Mouse (Mus musculus) MEL (cell line): Measurements from ENCODE around the gene Pknox2. TPM values are rescaled to one million over a fixed set of nuclear protein-coding genes. Genes with fewer than 3 reads are reported as not detected.

Source experiments
- DNase-seq: peaks from one replicate; pipeline ENCODE4 v3.0.0; 2011; ENCODE audit warnings: low read depth, low spot score
- H3K27ac ChIP-seq: 2 replicates; pipeline ENCODE4 v1.5.1; 2012; ENCODE audit warnings: low read depth, mild to moderate bottlenecking, control low read depth, low read length, moderate library complexity; ENCODE audit not compliant: control insufficient read depth
- H3K27me3 ChIP-seq, 2 experiments: fragments of 150-350 bp in 1 of 2; sonication (generic) in 1 of 2; 2 replicates each; pipeline ENCODE4 v1.6.1; 2012; ENCODE audit warnings: low read length in 2 of 2, mild to moderate bottlenecking in 2 of 2, improper control_type of control experiment in 1 of 2, moderate library complexity in 1 of 2; ENCODE audit not compliant: insufficient read depth in 2 of 2, control insufficient read depth in 1 of 2
- H3K36me3 ChIP-seq, 2 experiments: 2 replicates each; pipeline ENCODE4 v1.6.1; 2012 to 2014; ENCODE audit warnings: low read length in 2 of 2, improper control_type of control experiment in 1 of 2, inconsistent platforms in 1 of 2, mild to moderate bottlenecking in 1 of 2; ENCODE audit not compliant: insufficient read depth in 2 of 2, control insufficient read depth in 1 of 2
- H3K4me1 ChIP-seq, 2 experiments: fragments of 150-350 bp in 1 of 2; sonication (generic) in 1 of 2; 2 replicates each; pipeline ENCODE4 v1.6.1; 2012; ENCODE audit warnings: low read length in 2 of 2, improper control_type of control experiment in 1 of 2, mild to moderate bottlenecking in 1 of 2; ENCODE audit not compliant: insufficient read depth in 2 of 2, control insufficient read depth in 1 of 2
- H3K4me3 ChIP-seq, 2 experiments: fragments of 150-350 bp in 1 of 2; sonication (generic) in 1 of 2; 2 replicates each; pipeline ENCODE4 v1.5.1; 2012; ENCODE audit warnings: low read depth in 2 of 2, low read length in 2 of 2, mild to moderate bottlenecking in 2 of 2, moderate library complexity in 2 of 2, control low read depth in 1 of 2, improper control_type of control experiment in 1 of 2; ENCODE audit not compliant: control insufficient read depth in 1 of 2, insufficient read depth in 1 of 2
- H3K79me2 ChIP-seq: 2 replicates; pipeline ENCODE4 v1.6.1; 2012; ENCODE audit warnings: mild to moderate bottlenecking, low read length, moderate library complexity; ENCODE audit not compliant: control insufficient read depth, poor library complexity, insufficient read depth
- H3K9ac ChIP-seq: 2 replicates; pipeline ENCODE4 v1.6.1; 2012; ENCODE audit warnings: low read depth, mild to moderate bottlenecking, control low read depth, low read length, moderate library complexity; ENCODE audit not compliant: control insufficient read depth, poor library complexity, severe bottlenecking
- H3K9me3 ChIP-seq: fragments of 150-350 bp; sonication (generic); replicated peaks from 2 replicates; pipeline ENCODE4 v1.6.1; 2012; ENCODE audit warnings: mild to moderate bottlenecking, low read length, improper control_type of control experiment, moderate library complexity; ENCODE audit not compliant: insufficient read depth
- CHD1 ChIP-seq: IDR thresholded peaks from 2 replicates; pipeline ENCODE4 v1.6.1; 2012; ENCODE audit warnings: low read depth, mild to moderate bottlenecking, inconsistent platforms, low read length, improper control_type of control experiment
- ETS1 ChIP-seq: IDR thresholded peaks from 2 replicates; pipeline ENCODE4 v1.6.1; 2012; ENCODE audit warnings: low read depth, mild to moderate bottlenecking, inconsistent platforms, low read length, improper control_type of control experiment, moderate library complexity
- HCFC1 ChIP-seq: IDR thresholded peaks from 2 replicates; pipeline ENCODE4 v1.6.1; 2012; ENCODE audit warnings: low read depth, mild to moderate bottlenecking, inconsistent platforms, low read length, improper control_type of control experiment, moderate library complexity
- MAZ ChIP-seq: IDR thresholded peaks from 2 replicates; pipeline ENCODE4 v1.6.1; 2012; ENCODE audit warnings: low read depth, mild to moderate bottlenecking, inconsistent platforms, low read length, improper control_type of control experiment
- MXI1 ChIP-seq: IDR thresholded peaks from 2 replicates; pipeline ENCODE4 v1.6.1; 2011; ENCODE audit warnings: mild to moderate bottlenecking, low read depth, low read length, improper control_type of control experiment
- MYB ChIP-seq: IDR thresholded peaks from 2 replicates; pipeline ENCODE4 v1.6.1; 2011; ENCODE audit warnings: mild to moderate bottlenecking, low read depth, low read length, improper control_type of control experiment
- POLR2AphosphoS2 ChIP-seq: IDR thresholded peaks from 2 replicates; pipeline ENCODE4 v1.6.1; 2011; ENCODE audit warnings: low read length, improper control_type of control experiment
- RAD21 ChIP-seq: IDR thresholded peaks from 2 replicates; pipeline ENCODE4 v1.6.1; 2011; ENCODE audit warnings: mild to moderate bottlenecking, low read depth, low read length, improper control_type of control experiment
- TAL1 ChIP-seq: IDR thresholded peaks from 2 replicates; pipeline ENCODE4 v1.6.1; 2012; ENCODE audit warnings: mild to moderate bottlenecking, inconsistent platforms, low read length, moderate library complexity, mixed read lengths
- TCF12 ChIP-seq: IDR thresholded peaks from 2 replicates; pipeline ENCODE4 v1.6.1; 2014; ENCODE audit warnings: low read depth, mild to moderate bottlenecking, inconsistent platforms, low read length, improper control_type of control experiment, moderate library complexity
- UBTF ChIP-seq: IDR thresholded peaks from 2 replicates; pipeline ENCODE4 v1.6.1; 2012; ENCODE audit warnings: low read depth, mild to moderate bottlenecking, inconsistent platforms, low read length, improper control_type of control experiment, moderate library complexity, borderline replicate concordance; ENCODE audit not compliant: insufficient read depth
- ZKSCAN1 ChIP-seq: IDR thresholded peaks from 2 replicates; pipeline ENCODE4 v1.6.1; 2012; ENCODE audit warnings: low read depth, mild to moderate bottlenecking, inconsistent platforms, low read length, improper control_type of control experiment, moderate library complexity
- ZMIZ1 ChIP-seq: IDR thresholded peaks from 2 replicates; pipeline ENCODE4 v1.6.1; 2012; ENCODE audit warnings: low read depth, mild to moderate bottlenecking, inconsistent platforms, low read length, improper control_type of control experiment, moderate library complexity
- polyA plus RNA-seq, 2 experiments: library from polyadenylated mRNA; stranded (reverse) in 1 of 2; unstranded in 1 of 2; fragments of >175 nt in 1 of 2; fragments of >200 nt in 1 of 2; gene quantifications; 2 replicates each; pipeline versions ENCODE4 v1.2.1 to v1.2.4; 2012; ENCODE audit warnings: low replicate concordance in 2 of 2, low read depth in 1 of 2; ENCODE audit not compliant: insufficient read length in 2 of 2, insufficient read depth in 1 of 2, missing spikeins in 1 of 2
- total RNA-seq: library from RNA; depleted of rRNA; stranded (reverse); fragments of 300-350 nt; gene quantifications from 2 replicates; pipeline ENCODE4 v1.2.3, GENCODE M21; 2012

Gene Pknox2
- total and polyA plus RNA-seq, 3 experiments: not detected

GRCm38 (mm10) chr9:37106808-37107207 is 40.4 kb downstream of the Pknox2 start:
- DNase-seq: no peak
- Histone ChIP-seq H3K79me2 (no peaks in the 10 kb centered on the region), H3K27me3 (peaks cover 0 to 1% of the 10 kb centered on the region in 2 experiments; a peak in 3 of 4 replicates), H3K4me1 (no peaks in the 10 kb centered on the region), H3K9me3 (no peaks in the 10 kb centered on the region), H3K36me3 (no peaks in the 10 kb centered on the region), H3K4me3 (no peak overlapping the region), H3K9ac (no peak overlapping the region), H3K27ac (no peak overlapping the region)
- no peak for TF ChIP-seq ZMIZ1
- no peak for TF ChIP-seq TAL1
- no peak for TF ChIP-seq CHD1

- no peak overlapping the region for H3K9ac ChIP-seq
- H3K4me3 ChIP-seq: no peak overlapping the region
- DNase-seq: no peak
- no peaks in the 10 kb centered on the region for H3K79me2 ChIP-seq
- H3K27me3 ChIP-seq: peaks cover 0 to 3% of the 10 kb centered on the region in 2 experiments; a peak in 3 of 4 replicates
- no peak for TF ChIP-seq CHD1
- TF ChIP-seq MAZ: no peak
- no peak for TF ChIP-seq MYB
- no peak for TF ChIP-seq POLR2AphosphoS2
- no peak for TF ChIP-seq MXI1
- no peak overlapping the region for H3K27ac ChIP-seq
- no peaks in the 10 kb centered on the region for H3K4me1 ChIP-seq
- H3K36me3 ChIP-seq: no peaks in the 10 kb centered on the region
- no peaks in the 10 kb centered on the region for H3K9me3 ChIP-seq
Observed at GRCm38 (mm10) chr9:37104249-37104648, 43.0 kb downstream of the Pknox2 start.

GRCm38 (mm10) chr9:37103778-37104177 is 43.4 kb downstream of the Pknox2 start:
- DNase-seq: no peak
- Histone ChIP-seq H3K9me3 (no peaks in the 10 kb centered on the region), H3K79me2 (no peaks in the 10 kb centered on the region), H3K27ac (no peak overlapping the region), H3K36me3 (no peaks in the 10 kb centered on the region), H3K4me3 (no peak overlapping the region), H3K27me3 (peaks cover 0 to 4% of the 10 kb centered on the region in 2 experiments; a peak in 3 of 4 replicates), H3K9ac (no peak overlapping the region), H3K4me1 (no peaks in the 10 kb centered on the region)
- no peak for TF ChIP-seq POLR2AphosphoS2
- no peak for TF ChIP-seq ETS1
- no peak for TF ChIP-seq ZKSCAN1
- TF ChIP-seq MXI1: no peak
- TF ChIP-seq MYB: no peak
- no peak for TF ChIP-seq UBTF
- no peak for TF ChIP-seq HCFC1
- TF ChIP-seq TCF12: no peak
- no peak for TF ChIP-seq RAD21
- no peak for TF ChIP-seq CHD1
